Mouse (Mus musculus) thymus, adult 2 months (tissue): ENCODE results near the gene Dock8.

Experiments
- CTCF ChIP-seq: fragments of 200-500 bp; IDR thresholded peaks from 2 replicates; pipeline ENCODE4 v1.5.1; 2012; ENCODE audit warnings: mild to moderate bottlenecking, control low read depth, low read length, moderate library complexity, borderline replicate concordance; ENCODE audit not compliant: control insufficient read depth, poor library complexity, insufficient read depth; ENCODE audit errors: extremely low read depth
- POLR2A ChIP-seq: fragments of 200-500 bp; IDR thresholded peaks from 2 replicates; pipeline ENCODE4 v1.6.1; 2012; ENCODE audit warnings: mild to moderate bottlenecking, low read length, control low read depth, moderate library complexity; ENCODE audit not compliant: control insufficient read depth, poor library complexity, insufficient read depth; ENCODE audit errors: extremely low read depth

DNA sequence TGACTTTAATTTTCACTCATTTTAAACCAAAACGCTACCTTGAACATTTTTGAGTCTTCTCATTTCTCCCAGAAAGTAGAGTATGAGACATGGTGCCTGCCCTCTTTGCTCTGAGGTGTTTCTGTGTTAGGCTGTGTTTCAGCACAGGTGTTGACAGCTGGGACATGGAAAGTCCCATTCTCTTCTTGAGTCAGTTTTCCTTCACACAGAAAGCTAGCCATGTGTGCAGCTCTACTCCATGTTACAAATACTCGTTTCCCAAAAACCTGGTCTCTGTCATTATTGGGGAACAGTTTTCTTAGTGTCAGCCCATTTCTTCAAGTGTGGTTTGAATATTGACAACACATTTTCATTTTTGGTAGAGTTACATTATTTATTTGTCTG, 63.5 kb downstream of the Dock8 start:
- TF ChIP-seq CTCF (no peak), POLR2A (no peak)
